Mouse (Mus musculus) limb, embryonic 11.5 days (tissue): ENCODE measurements around the gene Ints5. TPM values are rescaled to one million over a fixed set of nuclear protein-coding genes. Genes with fewer than 3 reads are reported as not detected.

Experiments used
- ATAC-seq: fragments of 200-750 bp; cut with Nextera tagmentation; 2 replicates; pipeline ENCODE4 v1.8.0; 2017; ENCODE audit warnings: low read depth; ENCODE audit not compliant: insufficient number of reproducible peaks, low FRiP score, low TSS enrichment
- DNase-seq: peaks from one replicate; pipeline ENCODE4 v3.0.0-alpha.2; 2015; ENCODE audit warnings: low spot score
- H3K27ac ChIP-seq: fragments of 300-500 bp; sonication (generic); replicated peaks from 2 replicates; pipeline ENCODE4 v1.5.1; 2014; ENCODE audit warnings: low read depth, mild to moderate bottlenecking, low read length
- H3K27me3 ChIP-seq: fragments of 300-500 bp; sonication (generic); 2 replicates; pipeline ENCODE4 v1.6.1; 2014; ENCODE audit warnings: mild to moderate bottlenecking, low read length, mixed read lengths; ENCODE audit not compliant: control insufficient read depth, insufficient read depth
- H3K36me3 ChIP-seq: fragments of 300-500 bp; sonication (generic); 2 replicates; pipeline ENCODE4 v1.6.1; 2014; ENCODE audit warnings: mild to moderate bottlenecking, low read length, moderate library complexity, mixed read lengths; ENCODE audit not compliant: control insufficient read depth, insufficient read depth
- H3K4me1 ChIP-seq: fragments of 300-500 bp; sonication (generic); 2 replicates; pipeline ENCODE4 v1.6.1; 2014; ENCODE audit warnings: low read length, mixed read lengths; ENCODE audit not compliant: control insufficient read depth, insufficient read depth
- H3K4me2 ChIP-seq: fragments of 300-500 bp; sonication (generic); 2 replicates; pipeline ENCODE4 v1.6.1; 2014; ENCODE audit warnings: low read depth, mild to moderate bottlenecking, moderate library complexity; ENCODE audit not compliant: severe bottlenecking
- H3K4me3 ChIP-seq: fragments of 300-500 bp; sonication (generic); 2 replicates; pipeline ENCODE4 v1.5.1; 2014; ENCODE audit warnings: low read depth, low read length
- H3K9ac ChIP-seq: fragments of 300-500 bp; sonication (generic); 2 replicates; pipeline ENCODE4 v1.6.1; 2014; ENCODE audit warnings: mild to moderate bottlenecking, low read length
- H3K9me3 ChIP-seq: fragments of 300-500 bp; sonication (generic); 2 replicates; pipeline ENCODE4 v1.6.1; 2016; ENCODE audit warnings: low read length; ENCODE audit not compliant: control insufficient read depth
- WGBS: fragments of 180-500 bp; shearing (Covaris S2); extraction: QIAGEN DNeasy Blood & Tissue Kit; methylation state at CpG from one replicate; pipeline ENCODE4 v1.1.7; 2014; 5-methylcytosine and 5-hydroxymethylcytosine counted together
- polyA plus RNA-seq: library from polyadenylated mRNA; unstranded; fragments of >200 nt; fragmentation: Nextera tagmentation; extraction: Ambion mirVana; gene quantifications from 2 replicates; pipeline ENCODE4 v1.2.1, GENCODE M21; 2014

The Ints5 gene
- polyA plus RNA-seq, 1 experiment from 2014 or later, result 39.2 TPM

- under 1% methylated on average over 42 of the region's 42 CpGs for WGBS
These were observed 12.3 kb upstream of the Ints5 start, which contains the start of gene Uqcc3 for GRCm38 (mm10) chr19:8880311-8881033. Gene Uqcc3 (minus strand): TSS chr19:8880923.

DNA sequence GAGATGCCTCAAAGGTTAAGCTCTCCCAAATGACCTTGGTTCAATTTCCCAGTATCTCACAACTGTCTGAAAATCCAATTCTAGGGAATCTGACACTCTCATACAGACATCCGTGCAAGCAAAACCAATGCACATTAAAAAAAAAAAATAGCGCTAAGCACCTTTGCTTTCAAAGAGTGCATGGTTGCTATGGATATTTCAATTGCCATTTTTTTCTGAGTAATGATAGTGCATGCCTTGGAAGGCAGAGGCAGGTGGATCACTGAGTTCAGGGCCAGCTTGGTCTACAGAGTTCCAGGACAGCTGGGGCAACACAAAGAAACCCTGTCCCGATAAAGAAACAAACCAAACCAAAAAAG is 11.8 kb upstream of the Ints5 start:
- H3K9me3 ChIP-seq, result no peaks in the 10 kb centered on the region
- no peak overlapping the region for H3K27ac ChIP-seq
- 20% methylated on average over 3 of the region's 3 CpGs for WGBS
- ATAC-seq (no peak), DNase-seq (no peak)
- no peaks in the 10 kb centered on the region; the same call in 1 of the 2 replicates for H3K36me3 ChIP-seq
- no peaks in the 10 kb centered on the region for H3K27me3 ChIP-seq
- H3K4me3 ChIP-seq, result peak overlapping the region; percentile 51
- peak overlapping the region; percentile 65 for H3K9ac ChIP-seq
- H3K4me1 ChIP-seq, result no peaks in the 10 kb centered on the region
- H3K4me2 ChIP-seq, result peak overlapping the region; percentile 59

More at GRCm38 (mm10) chr19:8880311-8881033, 12.3 kb upstream of the Ints5 start, which contains the start of gene Uqcc3:
- no peaks in the 10 kb centered on the region for H3K9me3 ChIP-seq
- no peaks in the 10 kb centered on the region for H3K4me1 ChIP-seq
- H3K4me2 ChIP-seq, result peak within 1 kb of the TSS; percentile 59
- ATAC-seq, result peak; percentile 94
- peak within 1 kb of the TSS; percentile 65 for H3K9ac ChIP-seq
- H3K27me3 ChIP-seq, result no peaks in the 10 kb centered on the region
- no peak within 1 kb of the TSS; the same call in 1 of the 2 replicates for H3K27ac ChIP-seq
- peak within 1 kb of the TSS; percentile 51 for H3K4me3 ChIP-seq
- no peaks in the 10 kb centered on the region; the same call in 1 of the 2 replicates for H3K36me3 ChIP-seq
- DNase-seq, result peak; percentile 86

DNA sequence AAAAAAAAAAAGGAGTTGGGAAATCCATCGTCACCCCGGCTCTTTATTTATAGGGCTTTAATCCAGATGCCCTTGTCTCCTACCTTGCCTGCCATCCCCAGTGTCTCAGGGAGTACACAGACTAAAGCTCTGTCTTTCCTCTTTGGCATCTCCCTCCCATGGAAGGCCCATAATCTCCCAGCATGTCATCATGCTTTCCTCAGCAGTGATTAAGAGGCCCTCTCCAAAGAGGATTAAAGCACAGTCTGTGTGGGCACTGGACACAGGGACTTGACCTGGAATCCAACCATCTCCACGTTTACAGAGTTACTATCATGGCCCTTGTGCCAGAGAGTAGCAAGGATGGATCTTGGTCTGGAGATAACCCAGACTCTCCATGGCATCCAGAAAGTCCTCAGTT is 9.2 kb upstream of the Ints5 start, which contains the start of the genes Lbhd1 and Gm49403:
Lbhd1 (plus strand) TSS at position 117 of the 400 bp plus-strand sequence.
Gm49403 (plus strand) TSS at position 315 of the 400 bp plus-strand sequence.
- DNase-seq (no peak), ATAC-seq (no peak)
- no peak within 1 kb of the TSS for H3K9ac ChIP-seq
- no peak within 1 kb of the TSS for H3K4me2 ChIP-seq
- H3K36me3 ChIP-seq, result no peaks in the 10 kb centered on the region
- H3K27me3 ChIP-seq, result no peaks in the 10 kb centered on the region
- H3K9me3 ChIP-seq, result no peaks in the 10 kb centered on the region
- H3K4me3 ChIP-seq, result no peak within 1 kb of the TSS
- no peak within 1 kb of the TSS for H3K27ac ChIP-seq
- WGBS, result 77% methylated on average over 3 of the region's 3 CpGs
- peaks cover 6% of the 10 kb centered on the region; the same call in 1 of the 2 replicates for H3K4me1 ChIP-seq

DNA sequence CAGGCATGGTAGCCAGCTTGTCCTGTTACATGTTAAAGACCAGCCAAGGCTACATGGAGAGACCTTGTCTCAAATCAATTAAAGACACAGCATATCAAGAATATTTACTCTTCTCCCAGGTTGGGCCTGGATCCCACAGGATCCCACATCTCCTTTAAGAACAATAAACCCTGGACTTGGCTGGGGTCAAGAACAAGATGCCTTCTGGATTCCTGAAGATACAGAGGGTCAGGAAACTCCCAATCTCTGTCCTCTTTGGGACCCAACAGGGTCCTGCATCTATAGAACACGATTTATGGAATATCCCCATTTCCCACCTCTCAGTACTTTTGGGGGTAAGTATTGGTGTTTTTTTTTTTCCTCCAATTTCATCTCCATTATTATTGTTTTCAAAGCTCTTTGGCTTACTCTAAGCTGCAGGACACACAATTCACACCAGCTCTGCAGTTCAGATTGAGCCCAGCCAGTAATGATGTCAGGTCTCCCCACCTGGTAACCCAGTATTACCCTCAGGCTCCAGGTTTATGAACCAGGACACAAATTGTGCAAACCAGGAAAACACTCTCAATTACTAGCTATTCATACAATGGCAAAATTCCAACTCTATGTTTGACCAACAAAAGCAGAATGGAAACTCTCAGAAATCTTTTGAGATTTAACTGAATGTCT is 5.8 kb upstream of the Ints5 start:
- ATAC-seq, result no peak
- WGBS, result 63% methylated on average over 1 of the region's 1 CpGs
- no peak for DNase-seq
- no peak overlapping the region; the same call in 1 of the 2 replicates for H3K9ac ChIP-seq
- H3K27ac ChIP-seq, result peak overlapping the region; percentile 63
- peaks cover 6% of the 10 kb centered on the region; the same call in 1 of the 2 replicates for H3K4me1 ChIP-seq
- H3K27me3 ChIP-seq, result no peaks in the 10 kb centered on the region
- no peaks in the 10 kb centered on the region for H3K9me3 ChIP-seq
- H3K36me3 ChIP-seq, result peaks cover 6% of the 10 kb centered on the region; the same call in 1 of the 2 replicates
- H3K4me3 ChIP-seq, result peak overlapping the region; percentile 73; the same call in 1 of the 2 replicates
- no peak overlapping the region; the same call in none of the 2 replicates for H3K4me2 ChIP-seq

GRCm38 (mm10) chr19:8887585-8888463 is 5.0 kb upstream of the Ints5 start:
- Histone ChIP-seq H3K4me3 (peak overlapping the region; percentile 73), H3K27me3 (no peaks in the 10 kb centered on the region), H3K9me3 (no peaks in the 10 kb centered on the region), H3K4me1 (peaks cover 6% of the 10 kb centered on the region; the same call in 1 of the 2 replicates), H3K4me2 (peak overlapping the region; percentile 77), H3K27ac (peak overlapping the region; percentile 63), H3K9ac (peak overlapping the region; percentile 80), H3K36me3 (peaks cover 6% of the 10 kb centered on the region; the same call in 1 of the 2 replicates)
- 16% methylated on average over 19 of the region's 19 CpGs for WGBS
- ATAC-seq (no peak), DNase-seq (peak; percentile 26)

DNA sequence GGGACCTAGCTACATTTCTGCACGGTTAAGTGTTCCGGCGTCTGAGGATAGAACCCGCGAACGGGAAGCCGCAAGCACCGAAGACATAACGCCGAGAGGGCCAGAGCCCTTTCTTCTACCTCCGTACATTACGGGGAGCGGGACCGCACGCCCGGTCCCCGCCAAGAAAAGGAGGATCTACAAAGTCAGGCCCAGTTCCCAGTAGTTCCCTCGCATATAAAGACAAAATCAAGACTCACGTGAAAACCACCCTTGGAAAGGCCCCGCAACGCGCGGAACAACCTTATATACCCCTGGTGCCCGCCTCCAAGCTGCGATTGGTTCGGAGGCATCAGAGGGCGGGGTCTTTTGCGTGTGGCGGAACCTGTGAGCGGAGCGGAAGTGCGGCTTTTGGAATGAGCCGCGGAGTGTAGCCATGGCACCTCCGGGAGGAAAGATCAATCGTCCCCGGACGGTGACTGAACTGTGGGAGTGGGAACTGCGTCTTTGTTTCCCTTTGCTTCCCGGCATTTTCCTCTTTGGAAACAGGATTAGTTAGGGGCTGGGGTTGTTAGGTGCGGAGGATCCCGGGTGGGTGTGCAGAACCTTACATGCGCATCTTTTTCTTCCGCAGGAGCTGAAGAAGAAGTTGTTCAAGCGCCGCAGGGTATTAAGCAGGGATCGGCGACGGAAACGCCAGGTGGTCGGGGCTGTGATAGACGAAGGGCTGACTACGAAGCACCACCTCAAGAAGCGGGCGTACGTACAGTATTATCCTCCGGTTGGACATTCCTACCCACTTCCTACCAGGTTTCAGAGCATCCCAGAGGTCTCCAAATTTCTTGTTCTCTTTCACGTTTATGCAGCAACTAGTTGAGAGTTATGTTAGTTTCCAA is 4.1 kb upstream of the Ints5 start, which contains the start of the genes 1810009A15Rik and Gm49416:
1810009A15Rik (plus strand) TSS at position 343 of the 875 bp plus-strand sequence.
Gm49416 (plus strand) TSS at position 416 of the 875 bp plus-strand sequence.
- peak within 1 kb of the TSS; percentile 87 for H3K27ac ChIP-seq
- under 1% methylated on average over 58 of the region's 58 CpGs for WGBS
- DNase-seq (peak; percentile 97), ATAC-seq (peak; percentile 93)
- peaks cover 6% of the 10 kb centered on the region; the same call in 1 of the 2 replicates for H3K4me1 ChIP-seq
- peak within 1 kb of the TSS; percentile 77 for H3K4me2 ChIP-seq
- peak within 1 kb of the TSS; percentile 80 for H3K9ac ChIP-seq
- no peaks in the 10 kb centered on the region for H3K27me3 ChIP-seq
- H3K9me3 ChIP-seq, result no peaks in the 10 kb centered on the region
- H3K36me3 ChIP-seq, result peaks cover 6% of the 10 kb centered on the region; the same call in 1 of the 2 replicates
- H3K4me3 ChIP-seq, result peak within 1 kb of the TSS; percentile 73

DNA sequence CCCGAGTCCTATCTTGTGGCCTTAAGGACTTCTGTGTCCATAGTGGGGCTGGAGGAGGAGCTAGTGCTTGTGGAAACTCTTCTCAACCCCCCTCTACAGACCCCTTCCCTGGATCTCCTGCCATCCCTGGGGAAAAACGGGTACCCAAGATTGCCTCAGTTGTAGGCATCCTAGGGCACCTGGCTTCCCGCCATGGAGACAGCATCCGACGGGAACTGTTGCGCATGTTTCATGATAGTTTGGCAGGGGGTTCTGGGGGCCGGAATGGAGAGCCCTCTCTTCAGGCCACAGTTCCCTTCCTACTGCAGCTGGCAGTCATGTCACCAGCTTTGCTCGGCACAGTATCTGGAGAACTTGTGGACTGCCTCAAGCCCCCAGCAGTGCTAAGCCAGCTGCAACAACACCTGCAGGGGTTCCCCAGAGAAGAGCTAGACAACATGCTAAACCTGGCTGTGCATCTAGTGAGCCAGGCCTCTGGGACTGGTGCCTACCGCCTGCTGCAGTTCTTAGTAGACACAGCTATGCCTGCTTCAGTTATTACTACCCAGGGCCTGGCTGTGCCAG is 2.7 kb downstream of the Ints5 start:
- no peak for ATAC-seq

More for the DNA sequence above, 2.7 kb downstream of the Ints5 start:
- Histone ChIP-seq H3K36me3 (peaks cover 16% of the 10 kb centered on the region; the same call in 1 of the 2 replicates), H3K9ac (no peak overlapping the region), H3K27me3 (no peaks in the 10 kb centered on the region), H3K9me3 (no peaks in the 10 kb centered on the region), H3K27ac (no peak overlapping the region), H3K4me2 (0 out of 2 replicates have a peak overlapping the region, but pooled peaks have one; percentile 15), H3K4me1 (peaks cover 15% of the 10 kb centered on the region; the same call in 1 of the 2 replicates), H3K4me3 (no peak overlapping the region)
- WGBS, result 94% methylated on average over 9 of the region's 9 CpGs
- no peak for DNase-seq
